Mouse (Mus musculus): ENCODE results near the gene Slc12a9. TPM values are rescaled to one million over a fixed set of nuclear protein-coding genes. Genes with fewer than 3 reads are reported as not detected.

The Slc12a9 gene
- polyA plus RNA-seq, 1 experiment from 2014 or later, result 12.0 TPM

DNA sequence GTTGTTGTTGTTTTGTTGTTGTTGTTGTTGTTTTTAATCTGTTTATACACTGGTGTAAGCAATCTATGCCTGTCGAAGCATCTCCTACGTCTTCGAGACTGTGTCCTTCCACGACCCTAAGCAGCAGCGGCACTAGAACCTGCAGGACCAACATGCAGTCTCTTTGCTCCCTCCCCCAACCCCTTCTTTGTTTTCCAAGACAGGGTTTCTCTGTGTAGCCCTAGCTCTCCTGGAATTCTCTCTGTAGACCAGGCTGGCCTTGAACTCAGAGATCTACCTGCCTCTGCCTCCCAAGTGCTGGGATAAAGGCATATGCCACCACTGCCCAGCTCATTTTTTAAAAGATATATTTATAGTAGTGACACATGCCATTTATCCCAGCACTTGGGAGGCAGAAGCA lies 10.0 kb upstream of the Slc12a9 start:
- Histone ChIP-seq H3K36me3 (no peaks in the 10 kb centered on the region), H3K27ac (no peak overlapping the region), H3K27me3 (ENCODE audit: insufficient read depth, poor library complexity, severe bottlenecking) (no peaks in the 10 kb centered on the region), H3K4me1 (peaks cover 50% of the 10 kb centered on the region), H3K4me3 (no peak overlapping the region), H3K9me3 (no peaks in the 10 kb centered on the region)
- DNase-seq (ENCODE audit: low spot score), result no peak
- WGBS, result 90% methylated on average over 5 of the region's 5 CpGs

DNA sequence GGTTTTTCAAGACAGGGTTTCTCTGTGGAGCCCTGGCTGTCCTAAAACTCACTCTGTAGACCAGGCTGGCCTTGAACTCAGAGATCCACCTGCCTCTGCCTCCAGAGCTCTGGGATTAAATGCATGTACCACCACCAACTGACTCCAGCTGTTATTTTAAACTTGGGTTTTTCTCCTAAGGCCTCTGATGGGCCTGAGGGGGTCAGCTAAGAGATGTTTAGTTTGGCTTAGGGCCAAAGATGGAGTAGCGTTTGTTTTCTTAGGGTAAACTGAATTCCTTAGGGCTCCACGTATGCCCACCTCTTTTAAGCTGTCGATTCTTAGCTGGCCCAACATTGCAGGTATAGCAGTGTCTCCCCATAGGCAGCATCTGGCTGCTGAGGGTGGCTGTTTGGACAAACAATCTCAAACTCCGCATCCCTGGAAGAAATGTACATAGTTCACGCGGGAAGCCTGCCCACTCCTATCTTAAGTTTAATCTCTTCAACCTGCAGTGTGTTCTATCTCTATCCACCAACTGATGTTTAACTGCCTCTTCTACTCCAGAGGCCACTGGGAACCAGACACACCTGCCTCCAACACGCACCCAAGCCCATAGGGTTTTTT lies 9.1 kb upstream of the Slc12a9 start:
- DNase-seq (ENCODE audit: low spot score), result no peak
- no peaks in the 10 kb centered on the region for H3K9me3 ChIP-seq
- no peak overlapping the region for H3K4me3 ChIP-seq
- WGBS, result 65% methylated on average over 7 of the region's 7 CpGs
- H3K36me3 ChIP-seq, result no peaks in the 10 kb centered on the region
- peaks cover 46% of the 10 kb centered on the region for H3K4me1 ChIP-seq
- no peaks in the 10 kb centered on the region for H3K27me3 ChIP-seq (ENCODE audit: insufficient read depth, poor library complexity, severe bottlenecking)
- no peak overlapping the region for H3K27ac ChIP-seq

DNA sequence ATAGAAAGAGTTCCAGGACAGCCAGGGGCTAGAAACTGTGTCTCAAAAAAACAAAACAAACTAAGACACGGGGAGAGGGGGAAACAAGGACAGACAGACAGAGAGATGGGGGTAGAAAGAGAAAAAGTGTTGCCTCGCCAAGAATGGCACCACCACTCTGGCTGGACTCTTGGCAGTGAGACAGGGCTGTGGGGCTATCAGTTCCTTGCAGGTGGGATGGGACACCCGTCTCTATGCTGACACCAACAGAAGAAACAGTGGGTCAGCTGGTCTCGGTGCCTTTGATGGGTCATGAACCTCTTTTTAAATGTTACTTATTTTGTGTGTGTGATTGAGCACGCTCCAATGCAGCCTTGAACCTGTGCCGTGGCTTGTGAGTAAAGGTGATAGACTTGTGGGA lies 6.8 kb upstream of the Slc12a9 start:
- DNase-seq (ENCODE audit: low spot score), result no peak
- peaks cover 35% of the 10 kb centered on the region for H3K4me1 ChIP-seq
- no peaks in the 10 kb centered on the region for H3K36me3 ChIP-seq
- WGBS, result 71% methylated on average over 6 of the region's 6 CpGs
- H3K4me3 ChIP-seq, result no peak overlapping the region
- peak overlapping the region; percentile 90; the same call in 1 of the 2 replicates for H3K27ac ChIP-seq
- no peaks in the 10 kb centered on the region for H3K9me3 ChIP-seq
- no peaks in the 10 kb centered on the region for H3K27me3 ChIP-seq (ENCODE audit: insufficient read depth, poor library complexity, severe bottlenecking)

DNA sequence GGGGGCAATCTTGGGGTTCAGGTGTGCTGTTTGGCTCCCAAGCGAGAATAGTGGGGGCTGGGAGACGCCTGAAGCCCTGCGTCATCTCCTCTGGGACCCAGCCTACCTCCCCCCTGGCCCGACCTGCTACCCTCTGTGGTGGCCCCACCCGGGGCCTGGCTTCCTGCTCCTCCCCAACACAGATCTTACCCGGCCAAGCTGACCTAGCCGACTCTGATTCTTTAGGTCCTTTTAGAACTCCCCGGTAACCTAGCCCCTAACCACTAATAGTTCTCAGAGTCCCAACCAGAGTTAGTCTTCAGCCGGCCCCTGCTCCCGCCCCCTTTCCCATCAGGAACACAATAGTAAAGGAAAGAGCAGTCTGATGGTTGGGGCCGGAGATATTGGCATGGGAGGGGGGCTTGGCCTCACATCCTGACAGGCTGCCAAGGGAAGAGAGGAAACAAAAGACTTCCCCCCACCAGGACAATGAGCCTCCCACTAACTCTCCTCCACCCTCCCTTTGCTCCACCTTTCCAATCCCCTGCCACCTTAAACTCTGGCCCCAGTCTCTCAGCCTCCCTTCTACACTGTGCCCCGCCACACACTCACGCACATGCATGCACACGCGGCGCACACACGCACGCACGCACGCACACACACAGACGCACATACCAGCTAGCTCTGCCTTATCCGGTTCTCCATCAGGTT lies 6.0 kb upstream of the Slc12a9 start:
- Histone ChIP-seq H3K36me3 (no peaks in the 10 kb centered on the region), H3K4me1 (peaks cover 34% of the 10 kb centered on the region), H3K9me3 (no peaks in the 10 kb centered on the region), H3K27ac (peak overlapping the region; percentile 90), H3K27me3 (ENCODE audit: insufficient read depth, poor library complexity, severe bottlenecking) (no peaks in the 10 kb centered on the region), H3K4me3 (peak overlapping the region; percentile 61)
- 10% methylated on average over 22 of the region's 22 CpGs for WGBS
- DNase-seq (ENCODE audit: low spot score), result no peak

DNA sequence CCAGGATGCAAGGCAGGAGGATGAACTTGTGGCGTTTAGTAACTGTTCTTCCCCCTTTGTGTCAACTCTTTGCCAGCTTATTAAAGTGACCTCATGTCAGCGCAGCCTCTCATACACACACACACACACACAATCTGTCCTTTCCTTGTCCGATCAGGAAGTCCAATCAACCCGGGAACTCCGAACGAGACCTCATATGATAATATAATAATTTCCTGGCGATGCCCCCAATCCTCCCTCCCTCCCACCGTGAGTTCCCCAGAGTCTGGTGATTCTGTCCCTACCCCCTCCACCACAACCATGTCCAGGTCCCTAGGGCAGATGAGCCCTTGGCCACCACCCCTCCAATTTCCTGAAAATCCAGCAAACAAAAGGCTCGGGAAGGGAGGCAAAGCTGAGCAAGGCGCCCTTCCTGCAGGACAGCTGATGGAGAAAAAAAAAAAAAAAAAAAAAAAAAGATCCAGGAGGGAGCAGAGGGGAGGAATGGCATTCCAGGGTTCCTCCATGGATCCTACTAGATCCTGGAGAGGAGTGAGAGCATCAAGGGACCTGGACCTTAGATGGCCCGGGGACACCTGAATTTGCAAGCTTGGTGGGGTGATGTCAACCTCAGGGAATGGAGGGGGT lies 5.4 kb upstream of the Slc12a9 start:
- Histone ChIP-seq H3K4me3 (peak overlapping the region; percentile 61), H3K4me1 (peaks cover 34% of the 10 kb centered on the region), H3K27me3 (ENCODE audit: insufficient read depth, poor library complexity, severe bottlenecking) (no peaks in the 10 kb centered on the region), H3K36me3 (no peaks in the 10 kb centered on the region), H3K9me3 (no peaks in the 10 kb centered on the region), H3K27ac (peak overlapping the region; percentile 90)
- DNase-seq (ENCODE audit: low spot score), result no peak
- 2% methylated on average over 11 of the region's 11 CpGs for WGBS

DNA sequence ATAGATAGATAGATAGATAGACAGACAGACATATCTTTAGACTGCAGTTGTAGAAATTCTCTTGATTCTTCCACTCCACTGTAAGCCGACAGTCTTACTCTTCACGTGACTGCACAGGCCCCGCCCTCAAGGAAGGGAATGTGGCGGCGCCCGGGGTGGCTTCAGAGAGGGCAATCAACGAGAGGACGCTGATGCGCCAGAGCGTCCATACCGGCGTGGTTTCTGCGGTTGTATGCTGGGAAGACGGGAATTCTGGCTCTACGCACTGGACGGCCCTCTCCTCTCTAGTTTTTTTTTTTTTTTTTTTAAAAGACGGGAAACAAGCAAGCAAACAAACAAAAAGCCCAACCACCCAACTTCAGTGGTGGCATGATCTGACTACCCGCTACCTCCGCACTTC lies 4.9 kb upstream of the Slc12a9 start:
- Histone ChIP-seq H3K4me3 (peak overlapping the region; percentile 61), H3K27ac (peak overlapping the region; percentile 90), H3K9me3 (no peaks in the 10 kb centered on the region), H3K27me3 (ENCODE audit: insufficient read depth, poor library complexity, severe bottlenecking) (no peaks in the 10 kb centered on the region), H3K4me1 (peaks cover 35% of the 10 kb centered on the region), H3K36me3 (no peaks in the 10 kb centered on the region)
- WGBS, result under 1% methylated on average over 19 of the region's 19 CpGs
- peak; percentile 94 for DNase-seq (ENCODE audit: low spot score)

DNA sequence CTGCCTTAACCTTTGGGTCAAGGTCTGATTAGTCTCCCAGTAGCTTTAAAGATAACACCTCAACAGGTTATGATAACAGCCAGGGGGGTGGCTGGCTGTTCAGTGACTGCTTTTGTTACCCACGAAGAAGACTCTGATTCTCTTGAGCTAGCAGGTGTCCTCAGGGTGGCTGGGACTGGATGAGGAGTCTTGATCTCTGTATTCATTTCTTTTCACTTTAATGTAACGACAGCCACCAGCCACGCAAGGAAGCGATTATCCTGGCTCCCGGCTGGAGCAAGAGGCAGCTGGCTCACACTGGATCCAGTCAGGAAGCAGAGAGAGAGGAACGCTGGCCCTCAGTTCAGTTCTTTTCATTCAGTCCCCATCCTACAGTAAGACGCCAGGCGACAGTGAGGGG lies 3.8 kb upstream of the Slc12a9 start:
- peak overlapping the region; percentile 11; the same call in 1 of the 2 replicates for H3K27ac ChIP-seq
- H3K4me3 ChIP-seq, result no peak overlapping the region
- no peaks in the 10 kb centered on the region for H3K36me3 ChIP-seq
- H3K4me1 ChIP-seq, result peaks cover 43% of the 10 kb centered on the region
- H3K9me3 ChIP-seq, result no peaks in the 10 kb centered on the region
- DNase-seq (ENCODE audit: low spot score), result no peak
- H3K27me3 ChIP-seq (ENCODE audit: insufficient read depth, poor library complexity, severe bottlenecking), result no peaks in the 10 kb centered on the region
- 34% methylated on average over 8 of the region's 8 CpGs for WGBS

DNA sequence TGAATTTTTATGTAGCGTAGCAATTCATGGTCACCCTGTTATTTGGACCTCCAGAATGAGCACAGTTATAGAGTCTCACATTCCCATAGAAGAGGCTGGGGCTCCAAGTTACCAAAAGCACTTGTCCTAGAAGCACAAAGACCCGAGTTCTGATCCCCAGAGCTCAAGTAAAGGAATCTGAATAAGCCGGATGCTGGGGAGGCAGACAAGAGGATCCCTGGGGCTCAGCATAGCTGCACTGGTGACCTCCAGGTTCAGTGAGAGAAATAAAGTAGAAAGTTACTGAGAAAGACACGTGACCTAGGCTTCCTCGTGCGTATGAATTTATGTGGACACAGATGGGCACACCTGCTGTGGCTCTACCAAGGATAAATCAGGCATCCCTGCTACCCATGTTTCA lies 1.7 kb upstream of the Slc12a9 start:
- WGBS, result 77% methylated on average over 6 of the region's 6 CpGs
- no peak for DNase-seq (ENCODE audit: low spot score)
- no peaks in the 10 kb centered on the region for H3K36me3 ChIP-seq

DNA sequence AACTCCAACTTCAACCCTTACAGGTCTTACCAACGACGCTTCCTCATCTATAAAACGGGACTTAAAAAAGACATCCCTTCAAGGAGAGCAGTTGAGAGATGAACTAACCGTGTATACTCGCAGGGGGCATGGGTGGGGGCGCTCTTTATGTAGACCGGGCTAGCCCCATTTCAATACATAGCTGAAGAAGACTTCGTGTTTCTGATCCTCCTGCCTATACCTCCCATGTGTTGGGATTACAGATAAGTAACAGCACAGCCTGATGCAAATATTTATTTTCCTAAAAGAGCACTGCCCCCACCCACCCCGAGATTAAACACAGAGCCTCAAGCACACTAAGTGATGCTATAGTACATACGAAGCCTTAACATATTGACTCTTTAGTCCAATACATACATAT lies 920 bp upstream of the Slc12a9 start:
- no peaks in the 10 kb centered on the region for H3K27me3 ChIP-seq (ENCODE audit: insufficient read depth, poor library complexity, severe bottlenecking)
- H3K4me3 ChIP-seq, result peak overlapping the region; percentile 79
- 50% methylated on average over 10 of the region's 10 CpGs for WGBS
- peaks cover 36% of the 10 kb centered on the region for H3K4me1 ChIP-seq
- no peaks in the 10 kb centered on the region for H3K36me3 ChIP-seq
- no peaks in the 10 kb centered on the region for H3K9me3 ChIP-seq
- no peak for DNase-seq (ENCODE audit: low spot score)
- H3K27ac ChIP-seq, result no peak overlapping the region

More for the DNA sequence above, 1.7 kb upstream of the Slc12a9 start:
- no peak overlapping the region for H3K4me3 ChIP-seq
- peaks cover 44% of the 10 kb centered on the region for H3K4me1 ChIP-seq
- no peaks in the 10 kb centered on the region for H3K27me3 ChIP-seq (ENCODE audit: insufficient read depth, poor library complexity, severe bottlenecking)
- no peaks in the 10 kb centered on the region for H3K9me3 ChIP-seq
- no peak overlapping the region for H3K27ac ChIP-seq

DNA sequence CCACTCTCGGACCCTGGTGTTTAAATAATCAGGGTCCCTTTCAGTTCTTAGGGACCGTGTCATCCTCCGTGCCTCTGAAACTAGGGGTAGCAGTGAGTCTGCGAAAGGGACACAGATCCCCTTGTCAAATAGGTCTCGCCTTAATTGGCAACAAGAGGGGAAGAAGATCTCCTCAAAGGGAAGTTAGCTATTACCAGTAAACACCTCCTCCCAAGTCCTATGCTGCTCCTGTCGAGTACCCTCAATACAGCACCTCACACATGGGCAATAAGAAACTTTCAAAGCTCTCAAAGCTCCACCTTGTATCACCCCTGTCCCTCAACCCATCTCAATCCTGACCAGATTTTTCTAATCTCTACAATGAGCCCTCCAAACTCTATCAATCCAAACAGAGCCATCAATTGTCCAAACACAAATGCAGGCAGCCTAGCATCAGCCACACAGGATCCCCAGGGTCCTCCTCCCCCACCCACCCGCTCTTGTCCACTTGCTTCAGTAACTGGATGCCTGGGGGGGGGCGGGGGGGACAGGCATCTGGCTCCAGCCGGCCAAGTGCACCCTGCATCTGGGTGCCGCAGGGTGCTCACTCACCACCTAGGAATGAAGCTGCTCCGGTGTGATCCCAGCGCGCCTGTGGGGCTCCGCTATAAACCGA lies 413 bp downstream of the Slc12a9 start:
- no peaks in the 10 kb centered on the region for H3K9me3 ChIP-seq
- H3K27ac ChIP-seq, result peak overlapping the region; percentile 86
- peak; percentile 82 for DNase-seq (ENCODE audit: low spot score)
- H3K36me3 ChIP-seq, result peaks cover 3% of the 10 kb centered on the region; the same call in 1 of the 2 replicates
- no peaks in the 10 kb centered on the region for H3K27me3 ChIP-seq (ENCODE audit: insufficient read depth, poor library complexity, severe bottlenecking)
- 21% methylated on average over 15 of the region's 15 CpGs for WGBS
- peaks cover 28% of the 10 kb centered on the region for H3K4me1 ChIP-seq
- peak overlapping the region; percentile 79 for H3K4me3 ChIP-seq

DNA sequence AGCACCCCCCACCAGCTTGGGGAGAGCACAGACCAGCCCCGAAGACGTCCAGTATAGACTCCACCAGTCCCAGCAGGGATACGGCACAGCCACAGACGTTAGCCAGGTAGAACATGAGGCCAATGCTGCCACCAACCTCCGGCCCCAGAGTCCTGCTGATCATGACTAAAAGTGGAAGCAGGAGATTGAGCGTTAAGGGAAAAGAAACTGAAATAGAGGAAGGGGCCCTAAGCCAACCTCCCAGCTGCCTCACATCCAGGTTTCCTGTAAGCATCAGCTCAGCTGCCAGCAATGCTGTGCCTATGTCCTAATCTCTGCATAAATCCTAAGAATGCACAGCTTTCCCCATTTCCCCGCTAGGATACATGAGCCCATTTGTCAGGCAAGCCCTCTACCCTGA lies 2.5 kb downstream of the Slc12a9 start:
- Histone ChIP-seq H3K4me1 (peaks cover 14% of the 10 kb centered on the region), H3K9me3 (no peaks in the 10 kb centered on the region), H3K27ac (no peak overlapping the region), H3K27me3 (ENCODE audit: insufficient read depth, poor library complexity, severe bottlenecking) (no peaks in the 10 kb centered on the region), H3K36me3 (peaks cover 16% of the 10 kb centered on the region; the same call in 1 of the 2 replicates), H3K4me3 (no peak overlapping the region)
- DNase-seq (ENCODE audit: low spot score), result no peak
- 82% methylated on average over 7 of the region's 7 CpGs for WGBS

DNA sequence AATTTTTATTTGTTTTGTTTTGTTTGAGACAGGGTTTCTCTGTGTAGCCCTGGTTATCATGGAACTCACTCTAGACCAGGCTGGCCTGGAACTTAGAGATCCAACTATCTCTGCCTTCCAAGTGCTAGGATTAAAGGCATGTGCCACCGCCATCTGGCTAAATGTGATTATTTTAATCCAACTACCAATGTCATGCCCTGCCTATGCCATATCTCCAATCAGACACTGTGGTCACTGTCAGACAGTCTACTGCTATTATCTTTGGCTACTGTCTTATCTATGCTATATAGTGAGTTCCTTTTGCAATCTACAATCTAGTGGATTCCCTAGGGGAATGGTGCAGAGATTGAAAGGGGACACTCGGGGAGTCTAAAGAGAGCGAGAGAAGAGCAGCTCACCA lies 12.4 kb downstream of the Slc12a9 start:
- Histone ChIP-seq H3K27ac (no peak overlapping the region), H3K27me3 (ENCODE audit: insufficient read depth, poor library complexity, severe bottlenecking) (no peaks in the 10 kb centered on the region), H3K4me3 (no peak overlapping the region), H3K36me3 (peaks cover 56% of the 10 kb centered on the region), H3K9me3 (no peaks in the 10 kb centered on the region), H3K4me1 (no peaks in the 10 kb centered on the region)
- WGBS, result 79% methylated on average over 3 of the region's 3 CpGs
- DNase-seq (ENCODE audit: low spot score), result no peak

DNA sequence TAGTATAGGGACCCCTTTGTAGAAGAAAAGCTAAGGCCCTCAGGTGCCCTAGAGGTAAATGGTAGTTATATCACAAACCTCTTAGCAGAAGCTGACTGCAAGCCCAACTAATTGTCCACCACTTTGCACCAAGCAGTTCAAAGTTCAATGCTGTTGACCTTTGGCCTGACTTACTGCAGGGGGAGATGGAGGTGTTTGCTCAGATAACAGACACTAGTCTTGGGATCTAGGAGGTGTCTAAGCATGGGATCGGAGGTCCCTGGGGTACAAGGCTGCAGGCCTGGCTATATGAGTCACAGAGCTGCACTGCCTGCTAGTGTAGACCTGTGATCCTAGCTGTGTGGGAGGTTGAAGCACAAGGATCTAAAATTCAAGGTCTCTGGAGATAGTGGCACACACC lies 14.8 kb downstream of the Slc12a9 start:
- peaks cover 20% of the 10 kb centered on the region for H3K4me1 ChIP-seq
- H3K27me3 ChIP-seq (ENCODE audit: insufficient read depth, poor library complexity, severe bottlenecking), result no peaks in the 10 kb centered on the region
- H3K9me3 ChIP-seq, result no peaks in the 10 kb centered on the region
- 87% methylated on average over 1 of the region's 1 CpGs for WGBS
- H3K36me3 ChIP-seq, result peaks cover 47% of the 10 kb centered on the region
- no peak overlapping the region for H3K4me3 ChIP-seq
- no peak for DNase-seq (ENCODE audit: low spot score)
- no peak overlapping the region for H3K27ac ChIP-seq

All from heart, embryonic 10.5 days (tissue).